Mouse (Mus musculus) spleen, embryonic (tissue): ENCODE data around the gene Mfn2.
"Not testable (repeated sequence)": the region's sequence is repeated elsewhere in the genome, so short reads cannot be mapped to it uniquely, and the experiment has no call there.

Experiments
- CTCF ChIA-PET: fragments of 350-600 bp; sonication (Branson Sonifier 250); formaldehyde crosslinking; loops from one replicate; lab custom pipeline; 2022; lab: Charles Lee

The Mfn2 gene

DNA sequence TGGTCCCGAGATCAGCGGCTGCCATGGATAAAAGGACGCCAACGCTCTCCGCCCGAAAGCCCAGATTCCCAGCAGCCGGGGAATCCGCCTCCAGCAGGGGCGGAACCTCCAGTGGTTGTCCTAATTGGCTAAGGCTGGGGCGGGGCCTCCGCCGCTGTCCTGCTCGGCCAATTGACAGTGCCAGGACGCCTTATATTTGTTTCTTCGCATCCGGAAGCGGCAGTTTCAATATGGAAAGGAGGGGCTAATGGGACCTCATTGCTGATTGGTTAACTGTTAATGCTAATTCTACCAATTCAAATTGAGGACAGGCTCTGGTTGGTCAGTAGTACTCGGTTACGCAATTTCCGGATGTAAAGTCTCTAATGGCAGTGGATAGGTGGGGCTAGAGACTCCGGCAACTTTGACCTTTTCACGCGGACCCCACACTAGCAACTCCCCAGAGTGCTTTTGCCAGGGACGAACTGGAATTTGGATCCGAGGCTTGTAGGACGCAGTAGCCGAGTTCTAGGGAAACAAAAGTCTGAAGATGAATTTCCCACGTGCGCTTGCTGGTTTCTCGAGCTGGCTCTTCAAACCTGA lies 36.0 kb downstream of the Mfn2 start, which contains the start of the genes Miip and Fv1:
Gene Miip, minus strand, starts transcription at position 367 of the 582 bp plus-strand sequence.
Gene Fv1, plus strand, starts transcription at position 530 of the 582 bp plus-strand sequence.
- CTCF ChIA-PET = no interaction called here

DNA sequence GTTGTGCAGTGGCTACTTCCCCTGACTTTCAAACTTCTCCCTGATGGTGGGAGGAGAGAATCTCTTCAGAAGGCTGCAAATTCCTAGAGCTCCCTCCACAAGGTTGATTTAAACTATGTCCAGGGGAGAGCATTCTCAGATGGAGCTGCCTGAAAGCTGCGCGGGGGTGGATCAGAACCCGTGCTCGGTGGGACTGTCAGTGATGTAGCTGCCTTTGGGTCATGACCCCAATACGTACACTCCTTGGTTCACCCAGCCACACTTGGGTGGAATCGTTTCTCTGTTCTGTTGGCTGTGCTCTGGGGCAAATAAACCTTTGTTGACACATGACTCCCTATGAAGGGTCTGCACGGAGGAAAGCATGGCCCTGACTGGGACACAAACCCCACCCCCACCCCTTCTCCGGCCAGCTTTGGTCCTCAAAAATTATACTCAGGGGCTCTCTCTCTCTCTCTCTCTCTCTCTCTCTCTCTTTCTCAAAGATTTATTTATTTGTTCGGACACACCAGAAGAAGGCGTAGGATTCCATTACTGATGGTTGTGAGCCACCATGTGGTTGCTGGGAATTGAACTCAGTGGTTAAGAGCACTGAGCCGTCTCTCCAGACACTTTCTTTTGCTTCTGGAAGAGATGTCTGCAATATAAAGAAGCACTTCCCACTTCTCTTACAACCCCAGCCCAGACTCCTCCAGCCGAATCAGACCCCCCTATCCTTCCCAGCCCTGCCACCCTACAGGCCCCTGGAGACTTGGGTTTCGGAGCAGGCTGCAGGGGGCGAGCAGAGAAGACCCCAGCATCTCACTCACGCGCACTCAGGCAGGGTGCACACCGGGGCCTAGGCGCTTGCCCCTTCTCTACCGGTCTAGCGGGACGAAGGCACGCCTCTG lies 36.7 kb downstream of the Mfn2 start:
- CTCF ChIA-PET = no interaction called here

DNA sequence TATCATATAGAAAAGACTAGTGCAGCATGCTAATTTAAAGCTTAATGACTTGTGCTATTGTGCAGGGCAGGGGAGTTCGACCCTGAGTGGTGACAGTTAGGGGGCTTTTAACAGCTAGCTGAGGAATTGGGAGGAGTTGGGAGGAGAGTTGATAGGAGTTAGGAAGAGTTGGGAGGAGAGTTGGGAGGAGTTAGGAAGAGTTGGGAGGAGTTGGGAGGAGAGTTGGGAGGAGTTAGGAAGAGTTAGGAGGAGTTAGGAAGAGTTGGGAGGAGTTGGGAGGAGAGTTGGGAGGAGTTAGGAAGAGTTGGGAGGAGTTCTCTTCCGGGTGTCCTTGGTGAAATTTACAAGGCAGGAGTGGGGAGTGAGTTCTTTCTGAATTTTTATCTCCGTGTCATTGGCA lies 37.7 kb downstream of the Mfn2 start:
- CTCF ChIA-PET = not testable (repeated sequence)

DNA sequence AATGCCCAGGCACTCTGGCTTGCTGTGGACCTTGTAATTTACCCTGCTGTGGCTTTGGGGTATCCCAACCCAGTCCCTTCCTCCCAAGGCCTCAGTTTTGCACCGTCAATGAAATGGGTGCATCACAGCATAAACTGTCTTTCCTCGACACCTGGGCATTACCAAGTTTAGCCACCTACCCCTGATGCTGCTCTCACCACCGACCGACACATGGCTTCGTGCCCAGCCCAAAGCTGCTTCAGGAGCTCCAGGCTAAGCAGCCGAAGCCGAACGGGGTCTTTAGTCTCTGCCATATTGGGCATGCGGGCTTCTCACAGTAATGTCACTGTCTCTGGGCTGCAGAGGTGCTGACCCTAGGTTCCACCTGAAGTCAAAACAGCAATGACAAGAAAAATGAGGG lies 38.4 kb downstream of the Mfn2 start:
- CTCF ChIA-PET = no interaction called here

DNA sequence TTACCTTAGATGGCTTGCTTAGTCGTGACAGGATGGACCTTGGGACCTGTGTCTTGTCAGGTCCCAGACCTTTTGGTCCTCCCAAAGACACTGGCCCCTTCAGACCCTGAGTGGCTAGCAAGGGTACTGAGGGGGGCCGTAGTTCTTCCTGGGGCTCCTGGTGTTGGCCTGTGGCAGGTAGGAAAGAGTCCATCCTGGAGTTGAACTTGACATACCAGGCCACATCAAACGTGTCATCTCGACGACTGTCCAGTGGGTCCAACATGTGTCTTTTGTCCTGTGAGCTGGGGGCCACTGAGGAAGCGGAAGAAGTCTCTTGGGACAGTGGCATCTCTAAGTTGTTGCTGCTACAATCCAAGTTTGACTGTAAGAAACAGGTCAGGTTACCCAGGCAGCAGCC lies 38.9 kb downstream of the Mfn2 start:
- CTCF ChIA-PET = no interaction called here

DNA sequence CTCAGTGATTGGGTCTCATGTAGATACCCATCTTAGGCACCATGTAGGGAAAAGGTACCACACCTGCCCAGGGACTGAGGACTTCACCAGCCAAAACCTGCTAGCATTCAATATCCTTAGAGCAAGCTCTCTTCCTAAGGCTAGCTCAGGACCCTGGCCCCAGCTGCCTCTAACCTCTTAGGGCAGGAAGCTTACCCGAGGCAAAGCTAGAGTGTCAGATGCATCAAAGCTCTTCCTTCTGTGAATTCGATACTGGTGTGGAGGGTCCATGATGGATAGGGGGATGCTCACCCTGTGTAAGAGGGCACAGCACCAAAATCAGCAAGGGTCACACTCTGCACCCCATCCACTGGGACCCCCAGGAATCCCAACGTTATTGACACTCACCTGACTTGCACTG lies 42.5 kb downstream of the Mfn2 start:
- CTCF ChIA-PET = no interaction called here

DNA sequence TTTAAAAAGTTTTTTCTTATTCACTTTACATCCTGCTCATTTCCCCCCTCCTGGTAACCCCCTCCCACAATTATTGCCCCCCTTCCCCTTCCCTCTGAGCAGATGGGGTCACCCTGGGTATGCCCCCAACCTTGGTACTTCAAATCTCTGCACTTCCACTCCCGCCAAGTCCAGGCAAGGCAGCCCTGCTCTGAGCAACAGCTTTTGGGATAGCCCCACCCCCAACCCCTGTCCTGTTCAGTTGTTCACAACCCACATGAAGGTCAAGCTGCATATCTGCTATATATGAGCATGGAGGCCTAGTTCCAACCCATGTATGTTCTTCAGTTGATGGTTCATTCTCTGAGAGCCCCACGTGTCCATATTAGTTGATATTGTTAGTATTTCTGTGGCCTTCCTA lies 53.7 kb downstream of the Mfn2 start:
- CTCF ChIA-PET = interaction anchor here (0.6 kb wide), 1 partner anchor 57 kb away, joined by 4 read pairs; no protein-coding TSS in a partner anchor

DNA sequence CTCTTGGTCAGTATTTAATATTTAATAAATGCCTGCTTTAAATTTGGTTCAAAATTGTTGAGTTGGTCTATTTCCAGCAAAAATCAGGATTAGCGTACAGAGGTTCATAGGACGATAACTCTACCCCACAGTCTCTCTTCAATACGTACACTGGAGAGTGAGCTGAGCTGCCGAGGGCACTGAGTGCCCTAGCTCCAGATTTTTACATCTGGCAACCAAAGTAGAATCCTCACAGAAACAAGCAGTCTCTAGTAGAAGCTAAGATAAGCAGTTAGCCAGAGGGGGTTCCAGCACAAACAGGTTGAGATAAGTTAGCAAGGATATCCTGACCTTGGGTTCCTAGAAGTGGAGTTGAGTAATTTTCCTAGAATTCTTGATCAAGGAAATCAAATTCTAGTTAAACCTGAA lies 55.9 kb downstream of the Mfn2 start:
- CTCF ChIA-PET = no interaction called here

DNA sequence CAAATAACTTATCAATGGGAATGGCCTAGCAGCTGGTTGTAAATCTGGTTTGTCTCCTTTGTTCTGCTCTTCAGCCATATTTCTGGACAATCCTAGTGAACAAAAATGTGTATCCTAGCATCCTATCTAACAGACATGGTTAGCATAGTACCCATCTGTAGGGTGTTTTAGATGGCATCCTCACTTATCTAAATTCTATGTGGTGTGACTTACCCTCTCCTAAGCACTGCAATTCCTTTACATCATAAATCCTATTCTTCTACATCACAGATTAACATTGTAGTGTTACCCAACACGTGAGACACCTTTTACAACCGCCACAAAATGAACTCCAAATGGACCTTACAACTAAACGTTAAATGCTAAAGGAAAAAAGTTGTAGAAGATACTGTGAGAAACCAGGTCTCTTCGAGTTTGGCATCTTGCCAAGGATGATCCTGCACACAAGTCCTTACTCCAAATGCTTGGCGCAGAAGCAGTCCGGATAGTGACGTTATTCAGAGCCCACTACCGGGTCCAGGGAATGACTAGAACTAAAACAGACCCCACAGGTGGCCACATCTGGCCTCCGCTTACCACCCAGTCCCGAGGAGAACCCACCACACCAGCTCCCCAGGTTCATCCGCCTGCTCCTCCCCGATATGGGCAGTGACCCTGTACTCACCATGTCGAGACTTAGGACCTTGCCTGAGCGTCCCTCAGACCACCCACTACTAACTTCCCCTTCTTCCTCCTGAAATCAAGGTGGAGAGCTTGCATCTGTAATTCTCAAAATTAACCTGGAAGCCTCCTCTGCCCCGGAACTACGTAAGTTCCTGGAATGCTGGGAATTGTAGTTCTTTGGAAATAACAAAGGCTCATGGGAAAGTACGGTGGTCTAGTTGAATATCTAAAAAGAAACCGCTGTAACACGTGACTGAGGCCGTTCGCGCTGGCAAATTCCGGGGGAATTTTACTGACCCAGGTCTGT lies 56.6 kb downstream of the Mfn2 start, which contains the start of gene Zfp933:
Gene Zfp933, minus strand, starts transcription at position 753 of the 970 bp plus-strand sequence.
- CTCF ChIA-PET = no interaction called here

DNA sequence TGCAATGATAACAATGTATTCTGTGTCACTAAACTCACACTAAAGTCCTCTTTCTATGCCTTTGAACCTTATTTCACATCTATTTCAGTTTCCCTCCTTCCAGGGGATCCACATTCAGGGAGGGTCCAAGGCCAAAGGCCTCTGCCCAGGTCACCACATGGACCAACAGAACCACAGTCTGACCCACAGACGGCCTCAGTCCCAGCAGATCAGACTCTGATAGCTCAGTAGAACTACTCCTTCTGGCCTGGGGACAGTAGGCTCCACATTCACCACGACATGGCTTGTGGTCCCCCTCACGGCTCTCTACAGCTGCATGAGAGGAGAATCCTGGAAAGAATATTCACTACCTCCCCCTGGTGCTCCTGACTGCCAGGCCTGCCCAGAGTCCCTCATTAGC lies 61.6 kb downstream of the Mfn2 start:
- CTCF ChIA-PET = no interaction called here

DNA sequence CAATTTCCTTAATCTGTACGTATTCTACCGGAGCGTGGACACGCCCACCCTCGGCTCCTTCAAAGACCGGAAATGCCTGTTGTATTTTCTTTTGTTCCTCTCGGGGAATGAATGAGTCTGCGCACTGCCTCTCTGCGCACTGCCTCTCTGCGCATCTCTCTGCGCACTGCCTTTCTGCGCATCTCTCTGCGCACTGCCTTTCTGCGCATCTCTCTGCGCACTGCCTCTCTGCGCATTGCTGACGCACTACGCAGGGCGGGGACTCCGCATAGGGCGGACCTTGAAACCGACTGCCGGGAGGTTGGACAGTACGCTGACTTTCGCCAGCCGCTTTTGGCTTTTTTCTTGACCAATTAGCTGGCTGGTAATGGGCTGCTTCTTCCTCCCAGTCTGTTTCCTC lies 65.2 kb downstream of the Mfn2 start:
- CTCF ChIA-PET = not testable (repeated sequence)

DNA sequence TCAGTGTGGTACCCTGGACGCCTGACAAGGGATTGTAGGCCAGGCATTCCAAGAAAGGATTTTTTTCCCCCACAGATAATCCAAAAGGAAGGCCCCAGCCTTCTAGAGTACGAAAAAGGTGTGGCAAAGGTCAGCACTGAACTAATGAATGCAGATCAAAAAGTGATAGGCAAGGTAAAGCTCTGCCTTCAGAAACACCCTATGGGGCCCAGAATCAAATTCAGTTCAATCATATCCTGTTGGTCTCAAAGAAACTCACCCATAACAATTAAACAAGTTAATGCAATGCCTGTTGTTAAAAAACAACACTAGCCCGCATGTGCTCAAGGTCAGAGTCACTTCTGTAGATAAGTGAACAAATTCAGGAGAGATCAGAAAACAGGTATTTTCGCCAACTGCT lies 80.1 kb downstream of the Mfn2 start:
- CTCF ChIA-PET = interaction anchor here (0.6 kb wide), 2 partner anchors 12 to 127 kb away, joined by 3 to 6 read pairs; no protein-coding TSS in a partner anchor
